Mouse (Mus musculus): ENCODE results near the gene Mlkl. TPM values are rescaled to one million over a fixed set of nuclear protein-coding genes. Genes with fewer than 3 reads are reported as not detected.
"Not testable (repeated sequence)": the region's sequence is repeated elsewhere in the genome, so short reads cannot be mapped to it uniquely, and the experiment has no call there.

The Mlkl gene
- polyA plus RNA-seq, 1 experiment, result 0.43 TPM

DNA sequence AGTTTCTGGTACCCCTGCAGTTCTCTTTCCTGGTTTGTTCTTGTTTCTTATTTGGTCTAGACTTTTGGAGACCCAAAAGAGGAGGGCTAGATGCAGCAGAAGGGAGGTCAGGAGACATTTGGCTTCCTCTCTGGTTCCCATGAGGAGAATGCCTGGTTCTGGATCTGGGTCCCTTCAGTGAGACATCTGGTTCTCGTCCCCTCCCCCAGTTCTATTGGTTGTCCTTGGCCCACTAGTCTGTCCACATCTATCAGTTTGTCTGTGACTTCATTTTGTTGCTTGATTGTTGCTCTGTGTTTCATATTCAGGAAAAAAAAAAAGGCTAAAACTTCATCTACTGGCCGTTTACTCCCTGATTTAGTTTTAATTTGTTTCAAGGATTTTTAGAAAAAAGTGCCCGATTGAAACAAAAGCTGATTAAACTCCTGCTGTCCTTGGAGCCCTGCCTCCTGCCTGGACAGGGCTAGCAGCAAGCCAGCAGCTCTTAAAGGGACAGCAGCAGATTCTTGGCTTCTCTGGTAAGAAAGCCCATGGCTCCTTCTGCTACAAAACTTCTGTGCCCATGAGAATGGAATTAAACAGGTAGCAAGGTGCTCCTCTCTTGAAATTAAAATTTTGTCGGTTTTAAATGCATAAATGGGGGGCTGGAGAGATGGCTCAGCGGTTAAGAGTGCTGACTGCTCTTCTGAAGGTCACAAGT lies 32.8 kb downstream of the Mlkl start:
- no peak overlapping the region for H3K4me3 ChIP-seq (replicated peaks; ENCODE audit: insufficient read depth, low read depth, low read length)
- no peaks in the 10 kb centered on the region for H3K4me1 ChIP-seq (ENCODE audit: control insufficient read depth, insufficient read depth, low read length)
- WGBS, result 22% methylated on average over 5 of the region's 5 CpGs
- no peaks in the 10 kb centered on the region for H3K27me3 ChIP-seq (ENCODE audit: control insufficient read depth, insufficient read depth, low read length)
- no peak overlapping the region for H3K27ac ChIP-seq (ENCODE audit: insufficient read depth, low read length)
- TF ChIP-seq POLR2A (IDR thresholded peaks at IDR 0.05; ENCODE audit: borderline replicate concordance, insufficient read depth, low read length) (no peak), CTCF (IDR thresholded peaks at IDR 0.05; ENCODE audit: borderline replicate concordance, insufficient read depth, low read depth, low read length) (no peak)
- peak in 1 of 2 experiments; percentile 21 for DNase-seq

DNA sequence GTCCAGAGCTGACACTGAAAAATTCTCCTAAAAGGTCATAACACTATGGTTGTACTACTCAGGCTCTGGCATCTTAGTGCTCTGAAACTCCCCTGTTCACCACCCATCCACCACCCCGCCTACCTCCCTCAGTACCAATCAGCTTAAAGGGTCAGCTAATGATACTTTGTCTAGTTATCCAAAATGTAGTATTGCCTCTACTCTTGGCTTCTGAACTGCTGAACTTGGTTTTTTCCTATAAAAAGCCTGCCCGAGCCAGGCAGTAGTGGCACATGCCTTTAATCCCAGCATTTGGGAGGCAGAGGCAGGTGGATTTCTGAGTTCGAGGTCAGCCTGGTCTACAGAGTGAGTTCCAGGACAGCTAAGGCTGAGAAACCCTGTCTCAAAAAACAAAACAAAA lies 33.6 kb downstream of the Mlkl start:
- Histone ChIP-seq H3K27me3 (ENCODE audit: control insufficient read depth, insufficient read depth, low read length) (no peaks in the 10 kb centered on the region), H3K4me1 (ENCODE audit: control insufficient read depth, insufficient read depth, low read length) (no peaks in the 10 kb centered on the region), H3K27ac (ENCODE audit: insufficient read depth, low read length) (no peak overlapping the region), H3K4me3 (replicated peaks; ENCODE audit: insufficient read depth, low read depth, low read length) (no peak overlapping the region)
- TF ChIP-seq CTCF (IDR thresholded peaks at IDR 0.05; ENCODE audit: borderline replicate concordance, insufficient read depth, low read depth, low read length) (no peak), POLR2A (IDR thresholded peaks at IDR 0.05; ENCODE audit: borderline replicate concordance, insufficient read depth, low read length) (no peak)
- DNase-seq, result no peak
- 92% methylated on average over 3 of the region's 3 CpGs for WGBS

DNA sequence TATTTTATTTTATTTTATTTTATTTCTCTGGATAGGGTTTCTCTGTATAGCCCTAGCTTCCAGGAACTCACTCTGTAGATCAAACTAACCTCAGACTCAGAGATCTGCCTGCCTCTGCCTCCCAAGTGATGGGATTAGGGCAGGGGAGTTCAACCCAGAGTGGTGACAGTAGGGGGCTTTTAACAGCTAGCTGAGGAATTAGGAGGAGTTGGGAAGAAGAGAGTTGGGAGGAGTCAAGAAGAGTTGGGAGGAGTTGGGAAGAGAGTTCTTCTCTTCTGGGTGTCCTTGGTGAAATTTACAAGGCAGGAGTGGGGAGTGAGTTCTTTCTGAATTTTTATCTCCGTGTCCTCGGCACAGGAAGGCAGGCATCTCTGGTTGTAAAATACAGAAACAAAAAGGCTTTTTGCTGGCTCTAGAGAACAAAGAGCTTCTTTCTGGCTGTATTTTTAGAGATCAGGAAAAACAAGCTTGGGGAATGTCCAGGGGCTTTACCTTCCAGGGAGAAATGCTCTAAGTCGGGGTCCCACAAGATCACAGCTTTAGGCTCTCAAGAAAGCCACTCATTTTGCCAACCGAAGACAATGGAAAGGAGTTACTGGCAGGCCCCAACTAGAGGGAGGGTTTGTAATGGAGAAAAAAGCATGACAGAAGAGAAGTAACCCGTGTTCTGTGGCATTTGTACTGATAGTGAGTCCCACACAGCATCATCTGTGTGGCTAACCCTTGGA lies 34.7 kb downstream of the Mlkl start:
- 80% methylated on average over 5 of the region's 5 CpGs for WGBS
- not testable (repeated sequence) for H3K4me3 ChIP-seq (replicated peaks; ENCODE audit: insufficient read depth, low read depth, low read length); DNase-seq; H3K27ac ChIP-seq (ENCODE audit: insufficient read depth, low read length); H3K27me3 ChIP-seq (ENCODE audit: control insufficient read depth, insufficient read depth, low read length); H3K4me1 ChIP-seq (ENCODE audit: control insufficient read depth, insufficient read depth, low read length)

DNA sequence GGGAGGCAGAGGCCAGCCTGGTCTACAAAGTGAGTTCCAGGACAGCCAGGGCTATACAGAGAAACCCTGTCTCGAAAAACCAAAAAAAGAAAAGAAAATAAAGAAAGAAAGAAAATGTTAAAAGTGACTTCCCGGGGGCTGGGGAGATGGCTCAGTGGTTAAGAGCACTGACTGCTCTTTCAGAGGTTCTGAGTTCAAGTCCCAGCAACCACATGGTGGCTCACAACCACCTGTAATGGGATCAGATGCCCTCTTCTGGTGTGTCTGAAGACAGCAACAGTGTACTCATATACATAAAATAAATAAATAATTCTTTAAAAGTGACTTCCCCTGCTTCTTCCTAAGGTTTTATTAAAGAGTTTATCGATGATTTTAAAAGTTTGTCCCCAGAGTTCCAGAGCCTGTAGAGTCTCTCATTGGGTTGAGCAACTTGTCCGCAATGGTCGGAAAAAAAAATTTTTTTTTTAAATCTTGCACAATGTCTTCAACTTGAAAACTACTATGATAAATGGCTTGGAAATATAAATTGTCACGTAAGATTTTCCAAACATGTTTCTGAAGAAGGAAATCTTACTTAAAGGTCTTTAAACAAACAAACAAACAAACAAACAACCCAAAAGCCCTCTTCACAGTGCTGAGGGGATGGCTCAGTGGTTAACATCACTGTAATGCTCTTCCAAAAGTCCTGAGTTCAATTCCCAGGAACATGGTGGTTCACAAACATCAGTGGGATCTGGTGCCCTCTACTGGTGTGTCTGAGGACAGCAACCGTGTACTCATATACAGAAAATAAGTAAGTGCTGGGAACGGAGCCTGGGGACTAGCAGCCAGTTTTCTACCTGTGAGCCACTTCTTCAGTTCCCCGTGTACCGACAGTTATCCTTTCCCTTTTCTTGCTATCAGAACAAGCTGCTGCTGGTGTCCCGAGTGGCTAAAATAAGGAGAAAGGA lies 37.1 kb downstream of the Mlkl start:
- 64% methylated on average over 11 of the region's 11 CpGs for WGBS
- H3K4me1 ChIP-seq (ENCODE audit: control insufficient read depth, insufficient read depth, low read length), result no peaks in the 10 kb centered on the region; the same call in 1 of the 2 replicates
- no peak overlapping the region for H3K27ac ChIP-seq (ENCODE audit: insufficient read depth, low read length)
- H3K4me3 ChIP-seq (replicated peaks; ENCODE audit: insufficient read depth, low read depth, low read length), result peak overlapping the region; percentile 32
- no peak for TF ChIP-seq POLR2A (IDR thresholded peaks at IDR 0.05; ENCODE audit: borderline replicate concordance, insufficient read depth, low read length)
- peak; percentile 13; the same call in 1 of the 2 replicates for TF ChIP-seq CTCF (IDR thresholded peaks at IDR 0.05; ENCODE audit: borderline replicate concordance, insufficient read depth, low read depth, low read length)
- no peaks in the 10 kb centered on the region for H3K27me3 ChIP-seq (ENCODE audit: control insufficient read depth, insufficient read depth, low read length)
- DNase-seq, result peak; percentile 12 to 26

DNA sequence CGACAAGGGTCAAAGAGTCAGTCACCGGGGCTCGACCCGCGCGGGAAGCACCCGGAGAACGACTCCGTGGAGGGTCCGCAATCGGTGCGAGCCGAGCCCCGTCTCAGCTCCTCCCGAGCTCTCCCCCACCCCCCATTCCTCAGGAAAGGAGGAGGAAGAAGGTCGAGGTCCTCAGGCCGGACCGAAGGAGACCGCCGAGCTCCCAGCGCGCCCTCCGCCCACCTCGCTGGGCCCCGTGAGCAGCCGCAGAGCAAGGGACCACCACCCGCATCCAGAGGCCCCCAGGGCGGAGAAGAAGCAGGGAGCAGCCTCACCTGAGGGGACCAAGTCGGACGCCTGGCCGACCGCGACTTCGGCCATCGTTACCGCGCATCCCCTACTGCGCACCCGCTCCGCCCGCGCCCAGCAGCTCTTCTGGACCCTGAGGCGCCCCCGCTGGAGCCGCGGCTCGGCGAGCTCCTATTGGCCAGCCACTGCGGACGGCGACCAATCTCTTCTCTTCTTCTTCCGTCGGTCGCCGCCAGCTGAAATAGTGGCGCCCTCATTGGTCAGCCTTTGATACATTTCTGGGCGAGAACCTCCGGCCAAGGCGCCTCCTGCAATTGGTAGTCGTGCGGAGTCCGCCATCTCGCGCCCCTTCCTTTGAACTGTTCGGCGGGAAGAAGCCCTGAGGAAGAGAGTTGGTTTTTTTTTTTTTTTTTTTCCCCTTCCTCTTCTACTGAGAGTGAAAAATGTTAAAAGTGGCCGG lies 38.0 kb downstream of the Mlkl start, which contains the start of gene Rfwd3:
Gene Rfwd3 (minus strand): TSS at position 402 of the 748 bp plus-strand sequence.
- under 1% methylated on average over 67 of the region's 67 CpGs for WGBS
- Histone ChIP-seq H3K4me1 (ENCODE audit: control insufficient read depth, insufficient read depth, low read length) (no peaks in the 10 kb centered on the region; the same call in 1 of the 2 replicates), H3K4me3 (replicated peaks; ENCODE audit: insufficient read depth, low read depth, low read length) (peak within 1 kb of the TSS; percentile 77), H3K27me3 (ENCODE audit: control insufficient read depth, insufficient read depth, low read length) (no peaks in the 10 kb centered on the region), H3K27ac (ENCODE audit: insufficient read depth, low read length) (peak within 1 kb of the TSS; percentile 52)
- no peak for TF ChIP-seq CTCF (IDR thresholded peaks at IDR 0.05; ENCODE audit: borderline replicate concordance, insufficient read depth, low read depth, low read length)
- TF ChIP-seq POLR2A (IDR thresholded peaks at IDR 0.05; ENCODE audit: borderline replicate concordance, insufficient read depth, low read length), result peak; percentile 79
- DNase-seq, result peak; percentile 95 to 98

DNA sequence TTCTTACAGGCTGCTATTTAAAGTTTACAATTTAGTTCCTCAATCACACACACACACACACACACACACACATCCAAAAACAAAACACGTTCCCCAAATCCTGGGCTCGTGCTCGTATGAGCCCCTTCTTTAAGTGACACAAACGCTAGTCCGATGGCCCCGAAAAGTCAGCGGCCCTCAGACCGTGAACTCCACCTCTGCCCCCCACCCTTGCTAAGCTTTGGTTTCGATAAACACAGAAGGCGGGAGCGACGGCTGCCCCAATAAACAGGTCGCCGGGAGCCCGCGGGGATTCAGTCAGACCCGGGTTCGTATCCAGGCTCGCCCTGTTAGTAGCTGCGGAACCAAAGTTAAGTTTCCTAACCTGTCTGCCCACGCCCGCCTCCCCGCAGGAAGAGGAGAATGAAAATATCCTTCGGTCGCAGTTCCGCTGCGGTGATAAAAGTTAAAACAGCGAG lies 38.6 kb downstream of the Mlkl start:
- Histone ChIP-seq H3K4me1 (ENCODE audit: control insufficient read depth, insufficient read depth, low read length) (no peaks in the 10 kb centered on the region; the same call in 1 of the 2 replicates), H3K27me3 (ENCODE audit: control insufficient read depth, insufficient read depth, low read length) (no peaks in the 10 kb centered on the region), H3K4me3 (replicated peaks; ENCODE audit: insufficient read depth, low read depth, low read length) (peak overlapping the region; percentile 77), H3K27ac (ENCODE audit: insufficient read depth, low read length) (peak overlapping the region; percentile 52; the same call in 1 of the 2 replicates)
- TF ChIP-seq POLR2A (IDR thresholded peaks at IDR 0.05; ENCODE audit: borderline replicate concordance, insufficient read depth, low read length) (no peak), CTCF (IDR thresholded peaks at IDR 0.05; ENCODE audit: borderline replicate concordance, insufficient read depth, low read depth, low read length) (no peak)
- peak; percentile 56 to 67 for DNase-seq
- WGBS, result under 1% methylated on average over 28 of the region's 28 CpGs

DNA sequence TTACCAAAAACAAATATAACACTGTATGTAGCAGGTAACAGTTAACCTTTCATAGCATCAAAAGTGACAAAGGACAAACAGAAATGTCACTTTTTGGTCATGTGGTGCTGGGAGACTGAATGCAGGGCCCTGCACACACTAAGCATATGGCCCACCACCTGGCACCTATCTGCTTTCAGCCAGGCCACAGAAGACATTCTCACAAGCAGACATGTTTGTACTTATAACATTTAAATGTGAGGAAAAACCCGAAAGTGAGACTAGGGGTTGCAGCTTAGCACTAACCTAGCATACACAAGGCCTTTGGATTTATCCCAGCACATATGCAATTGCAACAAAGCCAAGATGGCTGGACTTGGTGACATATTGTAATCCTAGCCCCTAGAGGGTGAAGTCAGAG lies 40.0 kb downstream of the Mlkl start:
- DNase-seq, result peak; percentile 31 to 47
- no peak for TF ChIP-seq POLR2A (IDR thresholded peaks at IDR 0.05; ENCODE audit: borderline replicate concordance, insufficient read depth, low read length)
- TF ChIP-seq CTCF (IDR thresholded peaks at IDR 0.05; ENCODE audit: borderline replicate concordance, insufficient read depth, low read depth, low read length), result no peak
- Histone ChIP-seq H3K4me1 (ENCODE audit: control insufficient read depth, insufficient read depth, low read length) (no peaks in the 10 kb centered on the region; the same call in 1 of the 2 replicates), H3K27ac (ENCODE audit: insufficient read depth, low read length) (no peak overlapping the region; the same call in 1 of the 2 replicates), H3K4me3 (replicated peaks; ENCODE audit: insufficient read depth, low read depth, low read length) (no peak overlapping the region), H3K27me3 (ENCODE audit: control insufficient read depth, insufficient read depth, low read length) (no peaks in the 10 kb centered on the region)
- WGBS, result 20% methylated on average over 1 of the region's 1 CpGs

All from cerebellum, adult 2 months (tissue).